Mouse (Mus musculus): Measurements from ENCODE around the gene Itgam. TPM values are rescaled to one million over a fixed set of nuclear protein-coding genes. Genes with fewer than 3 reads are reported as not detected.

Gene Itgam
- total RNA-seq, 1 experiment, result 1.0 TPM

DNA sequence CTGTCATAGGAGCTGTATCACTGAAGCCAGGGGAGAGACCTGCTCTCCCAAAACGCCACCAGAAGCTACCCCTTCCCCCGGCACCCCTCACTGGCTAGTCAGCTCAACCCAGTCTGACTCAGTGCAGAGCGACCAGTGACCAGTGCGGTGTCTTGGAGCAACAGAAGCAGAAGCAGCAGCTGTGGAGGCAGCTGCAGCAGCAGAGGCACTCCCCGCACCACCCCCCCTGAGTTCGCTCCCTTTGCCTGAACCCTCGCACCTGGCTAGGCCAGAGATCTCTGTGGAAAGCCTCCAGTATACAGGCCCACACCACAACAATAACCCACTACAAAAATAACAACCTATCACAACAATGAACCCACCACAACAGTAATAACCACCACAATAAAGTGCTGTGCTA is 3.9 kb upstream of the Itgam start:
- no peaks in the 10 kb centered on the region for H3K36me3 ChIP-seq (ENCODE audit: control insufficient read depth, insufficient read depth, low read length, poor library complexity, severe bottlenecking)
- H3K9me3 ChIP-seq (ENCODE audit: control insufficient read depth, insufficient read depth, low read depth, low read length), result no peaks in the 10 kb centered on the region
- no peak overlapping the region for H3K9ac ChIP-seq (ENCODE audit: insufficient read depth, low read depth, low read length, poor library complexity, severe bottlenecking)
- no peak overlapping the region for H3K4me3 ChIP-seq (ENCODE audit: insufficient read depth in 1 of 2, low read depth in 1 of 2, low read length in 2 of 2, poor library complexity in 1 of 2, severe bottlenecking in 1 of 2)
- DNase-seq (ENCODE audit: low read depth, low spot score), result no peak
- H3K27ac ChIP-seq (ENCODE audit: insufficient read depth, low read depth, low read length, poor library complexity, severe bottlenecking), result no peak overlapping the region
- no peaks in the 10 kb centered on the region for H3K4me1 ChIP-seq (ENCODE audit: control insufficient read depth in 2 of 2, insufficient read depth in 2 of 2, low read length in 2 of 2, poor library complexity in 1 of 2)
- TF ChIP-seq ZNF384 (IDR thresholded peaks at IDR 0.05; ENCODE audit: low read depth, low read length) (no peak), ZC3H11A (IDR thresholded peaks at IDR 0.05; ENCODE audit: borderline replicate concordance, low read depth, low read length) (no peak), CHD2 (IDR thresholded peaks at IDR 0.05; ENCODE audit: low read depth, low read length) (no peak)
- in situ Hi-C loops (cut with MboI; ENCODE audit: low sequenced_read_pairs in 2 of 2, unreplicated experiment in 2 of 2), result no loop called here

- in situ Hi-C loops (cut with MboI; ENCODE audit: low sequenced_read_pairs in 2 of 2, unreplicated experiment in 2 of 2), result no loop called here
- H3K4me1 ChIP-seq (ENCODE audit: control insufficient read depth in 2 of 2, insufficient read depth in 2 of 2, low read length in 2 of 2, poor library complexity in 1 of 2), result no peaks in the 10 kb centered on the region
Measured at GRCm38 (mm10) chr7:128059091-128059490, 3.3 kb upstream of the Itgam start.

DNA sequence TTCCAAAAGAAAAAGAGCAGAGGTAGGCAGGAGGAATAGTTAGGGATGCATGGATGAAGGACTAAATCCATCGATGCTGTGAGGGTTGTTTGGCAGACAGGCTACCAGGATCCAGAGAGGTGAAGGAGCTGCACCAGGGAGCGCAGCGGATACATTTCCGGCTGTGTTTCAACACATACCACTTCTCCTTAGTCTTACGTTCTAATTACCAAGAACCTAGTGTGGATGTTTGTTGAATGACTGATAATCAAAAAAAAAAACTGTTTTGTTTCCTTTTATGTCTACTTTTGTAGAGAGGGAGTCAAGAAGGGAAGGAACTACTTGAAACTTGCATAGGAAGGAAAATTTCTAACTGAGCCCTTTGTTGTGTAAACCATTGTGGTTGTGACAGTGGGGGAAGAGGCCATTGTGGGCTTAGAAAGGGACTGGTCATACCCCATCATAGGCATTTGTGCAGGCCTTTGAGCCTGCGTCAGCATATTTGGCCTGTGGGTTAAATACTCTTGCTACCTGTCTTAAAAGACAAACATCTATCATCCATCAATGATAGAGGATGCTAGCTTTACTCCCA is 856 bp downstream of the Itgam start:
- Histone ChIP-seq H3K4me1 (ENCODE audit: control insufficient read depth in 2 of 2, insufficient read depth in 2 of 2, low read length in 2 of 2, poor library complexity in 1 of 2) (no peaks in the 10 kb centered on the region), H3K36me3 (ENCODE audit: control insufficient read depth, insufficient read depth, low read length, poor library complexity, severe bottlenecking) (no peaks in the 10 kb centered on the region), H3K9ac (ENCODE audit: insufficient read depth, low read depth, low read length, poor library complexity, severe bottlenecking) (no peak overlapping the region), H3K4me3 (ENCODE audit: insufficient read depth in 1 of 2, low read depth in 1 of 2, low read length in 2 of 2, poor library complexity in 1 of 2, severe bottlenecking in 1 of 2) (no peak overlapping the region), H3K27ac (ENCODE audit: insufficient read depth, low read depth, low read length, poor library complexity, severe bottlenecking) (no peak overlapping the region), H3K9me3 (ENCODE audit: control insufficient read depth, insufficient read depth, low read depth, low read length) (no peaks in the 10 kb centered on the region)
- no peak for DNase-seq (ENCODE audit: low read depth, low spot score)
- in situ Hi-C loops (cut with MboI; ENCODE audit: low sequenced_read_pairs in 2 of 2, unreplicated experiment in 2 of 2), result no loop called here
- TF ChIP-seq CHD2 (IDR thresholded peaks at IDR 0.05; ENCODE audit: low read depth, low read length), result no peak
- no peak for TF ChIP-seq MAFK (IDR thresholded peaks at IDR 0.05; ENCODE audit: insufficient read depth, low read depth, low read length)
- no peak for TF ChIP-seq ZC3H11A (IDR thresholded peaks at IDR 0.05; ENCODE audit: borderline replicate concordance, low read depth, low read length)
- no peak for TF ChIP-seq HCFC1 (IDR thresholded peaks at IDR 0.05; ENCODE audit: borderline replicate concordance, insufficient read depth, low read length)
- TF ChIP-seq ZNF384 (IDR thresholded peaks at IDR 0.05; ENCODE audit: low read depth, low read length), result no peak

More at GRCm38 (mm10) chr7:128059091-128059490, 3.3 kb upstream of the Itgam start:
- no peak for DNase-seq (ENCODE audit: low read depth, low spot score)
- Histone ChIP-seq H3K9me3 (ENCODE audit: control insufficient read depth, insufficient read depth, low read depth, low read length) (no peaks in the 10 kb centered on the region), H3K9ac (ENCODE audit: insufficient read depth, low read depth, low read length, poor library complexity, severe bottlenecking) (no peak overlapping the region), H3K27ac (ENCODE audit: insufficient read depth, low read depth, low read length, poor library complexity, severe bottlenecking) (no peak overlapping the region), H3K36me3 (ENCODE audit: control insufficient read depth, insufficient read depth, low read length, poor library complexity, severe bottlenecking) (no peaks in the 10 kb centered on the region), H3K4me3 (ENCODE audit: insufficient read depth in 1 of 2, low read depth in 1 of 2, low read length in 2 of 2, poor library complexity in 1 of 2, severe bottlenecking in 1 of 2) (no peak overlapping the region)
- TF ChIP-seq ZC3H11A (IDR thresholded peaks at IDR 0.05; ENCODE audit: borderline replicate concordance, low read depth, low read length) (no peak), CHD2 (IDR thresholded peaks at IDR 0.05; ENCODE audit: low read depth, low read length) (no peak)

DNA sequence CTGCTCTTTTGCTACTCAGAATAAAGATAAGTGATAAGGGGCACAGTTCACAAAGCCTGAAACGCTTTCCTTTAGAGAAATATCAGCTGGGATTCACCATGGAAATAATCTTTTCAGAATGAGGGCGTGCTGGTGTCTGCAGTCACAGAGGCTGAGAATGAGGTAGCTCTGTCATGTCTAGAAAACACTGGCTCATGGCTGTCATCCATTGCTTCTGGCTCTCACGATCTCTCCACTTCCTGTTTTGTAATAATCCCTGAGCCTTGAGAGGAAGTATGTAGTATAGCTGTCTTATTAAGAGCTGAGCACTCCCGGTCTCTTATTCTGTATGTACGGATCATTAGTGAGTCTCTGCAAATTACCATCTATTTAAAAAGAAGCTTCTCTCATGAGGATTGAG is 3.1 kb downstream of the Itgam start:
- H3K9ac ChIP-seq (ENCODE audit: insufficient read depth, low read depth, low read length, poor library complexity, severe bottlenecking), result no peak overlapping the region
- H3K9me3 ChIP-seq (ENCODE audit: control insufficient read depth, insufficient read depth, low read depth, low read length), result no peaks in the 10 kb centered on the region
- no peak overlapping the region for H3K4me3 ChIP-seq (ENCODE audit: insufficient read depth in 1 of 2, low read depth in 1 of 2, low read length in 2 of 2, poor library complexity in 1 of 2, severe bottlenecking in 1 of 2)
- no peak for DNase-seq (ENCODE audit: low read depth, low spot score)
- in situ Hi-C loops (cut with MboI; ENCODE audit: low sequenced_read_pairs in 2 of 2, unreplicated experiment in 2 of 2), result no loop called here
- no peaks in the 10 kb centered on the region for H3K36me3 ChIP-seq (ENCODE audit: control insufficient read depth, insufficient read depth, low read length, poor library complexity, severe bottlenecking)
- H3K4me1 ChIP-seq (ENCODE audit: control insufficient read depth in 2 of 2, insufficient read depth in 2 of 2, low read length in 2 of 2, poor library complexity in 1 of 2), result no peaks in the 10 kb centered on the region
- no peak overlapping the region for H3K27ac ChIP-seq (ENCODE audit: insufficient read depth, low read depth, low read length, poor library complexity, severe bottlenecking)
- TF ChIP-seq ZNF384 (IDR thresholded peaks at IDR 0.05; ENCODE audit: low read depth, low read length), result no peak

DNA sequence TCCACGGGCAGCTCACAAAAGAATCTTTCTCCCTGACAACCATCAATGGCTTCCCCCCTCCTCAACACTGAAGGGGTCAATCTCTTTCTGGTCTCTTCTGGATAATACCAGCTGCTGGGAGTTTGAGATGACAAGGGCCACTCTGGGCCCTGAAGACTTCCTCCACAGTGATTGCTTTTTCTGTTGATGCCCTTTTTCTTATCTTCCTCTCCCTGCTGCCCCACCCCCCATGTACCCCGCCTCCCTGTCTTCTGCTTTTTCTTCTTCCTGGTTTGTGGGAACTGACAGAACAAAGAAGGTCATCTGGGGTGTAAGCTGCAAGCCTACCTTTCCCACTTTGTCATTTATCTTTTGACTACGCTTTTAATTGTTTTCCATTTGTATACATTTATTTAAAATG is 5.4 kb downstream of the Itgam start:
- in situ Hi-C loops (cut with MboI; ENCODE audit: low sequenced_read_pairs in 2 of 2, unreplicated experiment in 2 of 2), result no loop called here

More for the DNA sequence above, 5.4 kb downstream of the Itgam start:
- Histone ChIP-seq H3K27ac (ENCODE audit: insufficient read depth, low read depth, low read length, poor library complexity, severe bottlenecking) (no peak overlapping the region), H3K4me3 (ENCODE audit: insufficient read depth in 1 of 2, low read depth in 1 of 2, low read length in 2 of 2, poor library complexity in 1 of 2, severe bottlenecking in 1 of 2) (no peak overlapping the region), H3K9ac (ENCODE audit: insufficient read depth, low read depth, low read length, poor library complexity, severe bottlenecking) (no peak overlapping the region), H3K4me1 (ENCODE audit: control insufficient read depth in 2 of 2, insufficient read depth in 2 of 2, low read length in 2 of 2, poor library complexity in 1 of 2) (no peaks in the 10 kb centered on the region), H3K36me3 (ENCODE audit: control insufficient read depth, insufficient read depth, low read length, poor library complexity, severe bottlenecking) (no peaks in the 10 kb centered on the region), H3K9me3 (ENCODE audit: control insufficient read depth, insufficient read depth, low read depth, low read length) (no peaks in the 10 kb centered on the region)
- TF ChIP-seq ZNF384 (IDR thresholded peaks at IDR 0.05; ENCODE audit: low read depth, low read length) (no peak), ZC3H11A (IDR thresholded peaks at IDR 0.05; ENCODE audit: borderline replicate concordance, low read depth, low read length) (no peak), CHD2 (IDR thresholded peaks at IDR 0.05; ENCODE audit: low read depth, low read length) (no peak), HCFC1 (IDR thresholded peaks at IDR 0.05; ENCODE audit: borderline replicate concordance, insufficient read depth, low read length) (no peak), MAFK (IDR thresholded peaks at IDR 0.05; ENCODE audit: insufficient read depth, low read depth, low read length) (no peak)
- DNase-seq (ENCODE audit: low read depth, low spot score), result no peak
